Mouse (Mus musculus): ENCODE measurements around the gene Arf1.

The Arf1 gene

DNA sequence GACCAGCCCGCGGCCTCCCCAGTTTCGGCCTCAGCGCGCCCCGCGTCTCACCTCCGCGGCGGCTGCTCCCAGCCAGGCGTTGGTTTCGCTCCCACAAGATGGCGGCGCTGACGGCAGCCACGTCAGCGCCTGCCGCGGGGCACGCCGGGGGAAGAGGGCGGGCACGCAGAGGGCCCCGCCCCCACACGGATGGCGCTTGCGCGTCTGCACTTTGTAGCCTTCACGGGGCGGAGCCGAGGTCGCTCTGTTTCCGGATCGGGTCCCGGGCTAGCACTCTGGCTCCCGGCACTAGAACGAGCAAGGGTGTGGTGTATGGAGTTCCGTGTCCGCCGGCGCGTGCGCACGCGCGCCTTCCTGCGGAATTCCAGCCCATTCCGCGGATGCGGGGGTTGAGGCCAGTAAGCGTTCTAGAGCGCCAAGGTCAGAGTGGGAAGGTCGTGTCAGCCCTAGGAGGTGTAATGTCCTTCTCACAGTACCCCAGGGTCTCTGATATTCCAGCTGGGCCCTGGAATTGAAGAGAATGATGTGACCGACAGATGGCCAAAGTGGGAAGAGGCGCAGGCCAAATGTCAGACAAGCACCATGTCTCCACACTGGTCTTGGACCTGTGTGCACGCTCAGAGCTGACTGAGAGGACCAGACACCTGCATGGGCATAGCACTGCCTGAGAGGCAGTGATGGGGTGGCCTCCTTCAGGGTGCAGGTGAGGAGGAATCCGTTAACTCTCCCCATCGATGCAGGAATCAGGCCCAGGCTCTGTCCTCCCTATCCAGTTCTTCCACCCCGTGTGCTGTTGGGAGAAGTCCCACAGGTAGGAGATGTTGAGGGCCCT, at the start of gene Arf1:
Gene Arf1, minus strand, starts transcription at position 149 of the 832 bp plus-strand sequence.
- in situ Hi-C loops (cut with MboI) = no loop called here

DNA sequence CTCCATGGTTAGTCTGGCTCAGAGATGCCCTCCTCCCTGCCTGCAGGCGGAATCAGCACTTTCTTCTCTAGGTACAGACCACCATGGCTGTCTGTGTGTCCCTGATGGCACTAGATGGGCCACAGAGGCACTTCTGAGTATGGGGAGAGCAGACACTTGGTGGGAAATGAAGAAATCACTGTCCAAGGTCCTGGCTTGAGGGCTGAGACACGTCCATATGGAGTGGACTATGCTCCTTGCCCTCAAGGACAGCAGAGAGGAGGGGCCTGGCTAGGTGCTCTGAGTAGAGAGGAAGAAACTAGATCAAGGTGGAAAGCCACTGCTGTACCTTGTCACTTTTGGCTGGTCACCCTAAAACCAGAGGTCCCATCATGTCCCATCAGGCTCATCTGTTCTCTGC, 48.8 kb upstream of the Arf1 start:
- in situ Hi-C loops (cut with MboI) = no loop called here

DNA sequence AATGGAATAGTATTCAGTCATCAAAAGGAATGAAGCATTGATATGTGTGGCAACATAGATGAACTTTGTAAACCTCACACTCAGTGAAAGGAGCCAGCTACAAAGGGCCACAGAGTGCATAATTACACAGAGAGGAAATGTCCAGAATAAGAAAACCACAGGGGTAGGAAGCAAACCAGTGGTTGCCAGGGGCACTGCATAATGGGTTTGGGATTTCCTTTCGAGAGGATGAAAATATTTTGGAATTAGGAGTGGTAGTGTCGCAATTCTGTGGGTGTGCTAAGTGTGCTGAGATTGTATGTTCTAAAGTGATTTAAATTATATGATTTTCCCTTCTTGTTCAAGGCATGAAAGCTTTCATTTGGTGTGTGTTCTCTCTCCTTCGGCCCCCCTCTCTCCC, 46.1 kb upstream of the Arf1 start:
- in situ Hi-C loops (cut with MboI) = no loop called here

DNA sequence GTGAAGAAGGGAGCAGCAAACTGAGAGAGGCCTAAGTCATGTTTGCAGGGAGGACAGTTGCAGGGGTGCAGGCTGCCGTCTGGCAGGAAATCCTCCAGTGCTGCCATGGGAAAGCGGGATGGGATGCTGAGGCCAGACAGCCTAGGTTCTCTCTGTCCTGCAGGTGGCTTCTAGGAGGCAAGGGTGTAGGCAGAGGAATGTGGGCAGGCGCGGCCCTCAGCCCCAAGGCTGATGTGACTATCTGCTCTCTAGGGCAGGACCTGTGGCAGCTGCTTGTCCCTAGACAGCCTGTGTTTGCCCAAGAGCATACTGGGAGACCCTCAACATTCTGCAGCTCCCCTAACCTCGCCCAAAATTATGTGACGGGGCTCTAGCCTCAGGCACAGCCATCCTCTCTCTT, 38.7 kb upstream of the Arf1 start:
- in situ Hi-C loops (cut with MboI) = no loop called here

DNA sequence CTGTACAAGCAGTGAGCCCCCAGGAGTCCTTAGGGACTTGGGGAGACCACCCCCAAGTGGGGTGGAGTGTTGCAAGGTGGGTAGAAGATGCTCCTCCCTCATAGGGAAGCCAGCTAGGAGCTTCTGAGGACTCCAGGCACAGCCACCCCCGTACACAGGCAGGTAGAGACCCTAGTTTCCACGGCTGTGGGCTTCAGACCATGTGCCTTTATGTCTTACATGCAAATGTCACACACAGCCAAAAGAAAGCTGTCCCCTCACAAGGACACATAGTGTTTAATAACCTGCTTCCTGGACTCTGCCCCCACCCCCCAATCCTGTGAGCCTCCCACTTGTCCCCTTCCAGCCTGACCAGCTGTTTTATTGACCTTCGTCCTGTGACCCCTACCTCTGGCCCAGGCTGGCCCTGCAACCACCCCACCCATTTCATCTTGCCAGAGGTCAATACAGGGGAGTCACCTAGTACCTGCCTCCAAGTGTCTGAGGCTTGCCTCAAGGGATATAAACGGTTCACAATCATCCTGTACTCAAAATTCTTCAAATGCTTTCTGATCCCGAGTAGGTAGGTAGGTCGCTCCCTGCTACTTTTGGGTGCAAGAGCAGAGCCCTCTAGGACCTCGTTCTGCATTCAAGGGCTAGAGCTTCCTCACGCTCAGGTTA, 37.2 kb upstream of the Arf1 start:
- in situ Hi-C loops (cut with MboI) = no loop called here

DNA sequence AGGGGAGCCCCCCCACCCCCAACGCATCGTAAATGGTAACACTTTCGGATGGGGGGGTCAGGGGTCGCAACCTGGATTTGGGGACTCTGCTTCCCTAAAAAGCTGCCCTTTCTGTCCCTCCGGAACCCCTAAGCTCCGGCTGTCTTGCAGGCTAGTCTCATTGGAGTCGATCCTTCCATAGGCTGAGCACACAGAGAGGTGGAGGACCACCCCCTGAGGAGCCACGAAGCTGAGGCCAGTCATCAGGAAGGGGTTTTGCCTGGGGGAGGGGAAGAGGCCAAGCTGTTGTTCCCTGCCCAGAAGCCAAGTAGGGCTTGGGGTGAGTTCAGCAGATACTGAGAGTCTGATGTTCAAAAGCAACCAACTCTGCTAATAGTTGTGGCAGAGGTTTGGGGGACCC, 36.5 kb upstream of the Arf1 start:
- in situ Hi-C loops (cut with MboI) = no loop called here

DNA sequence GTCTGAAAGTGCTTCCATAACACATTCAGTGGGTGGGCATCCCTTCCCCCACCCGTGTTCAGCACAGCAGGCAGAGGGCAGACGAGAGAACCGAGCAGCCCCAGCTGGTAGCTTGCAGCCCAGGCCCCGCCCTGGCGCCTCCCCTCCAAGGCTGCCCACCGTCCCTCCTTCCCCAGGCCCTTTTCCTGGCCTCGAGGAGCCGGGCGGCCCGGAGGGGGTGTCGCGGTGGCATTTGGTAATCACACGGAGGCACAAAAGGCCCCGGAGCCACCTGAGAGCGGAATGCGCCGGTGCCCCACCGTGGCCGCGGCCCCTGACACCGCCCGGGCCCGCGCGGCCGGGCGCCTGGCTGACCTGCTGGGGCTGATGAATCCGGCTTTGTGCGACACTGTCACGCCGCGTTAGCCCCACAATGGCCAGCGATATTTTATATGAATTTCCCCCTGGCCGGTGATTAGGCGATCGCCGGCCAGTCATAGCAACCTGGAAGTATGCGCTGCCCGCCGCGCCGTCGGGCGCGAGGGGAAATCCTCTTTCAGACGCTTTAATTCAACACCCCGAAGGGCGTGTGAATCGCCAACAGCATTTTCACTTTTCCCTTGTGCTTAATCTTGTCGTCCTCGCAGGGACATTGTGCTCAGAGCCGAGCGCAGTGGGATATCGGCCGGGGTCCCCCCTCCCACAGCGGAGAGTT, 35.9 kb upstream of the Arf1 start:
- in situ Hi-C loops (cut with MboI) = no loop called here

DNA sequence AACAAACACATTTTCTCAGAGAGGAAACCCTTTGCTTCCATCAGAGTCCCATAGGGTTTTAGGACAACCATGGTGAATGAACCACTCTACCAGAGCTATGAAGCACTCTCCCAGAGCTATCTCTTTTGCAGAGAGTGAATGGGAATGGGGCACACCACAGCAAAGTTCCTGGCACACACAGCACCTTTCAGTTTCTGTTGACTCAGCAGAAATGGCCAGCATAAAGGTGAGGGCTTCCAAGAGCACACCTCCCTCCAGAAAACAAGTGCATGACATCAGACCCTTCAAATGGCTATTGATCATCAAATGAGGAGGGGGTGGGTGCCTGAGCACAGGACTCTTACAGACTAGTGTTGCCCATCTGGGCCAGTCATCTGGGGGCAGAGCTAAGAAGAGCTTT, 34.2 kb upstream of the Arf1 start:
- in situ Hi-C loops (cut with MboI) = no loop called here

DNA sequence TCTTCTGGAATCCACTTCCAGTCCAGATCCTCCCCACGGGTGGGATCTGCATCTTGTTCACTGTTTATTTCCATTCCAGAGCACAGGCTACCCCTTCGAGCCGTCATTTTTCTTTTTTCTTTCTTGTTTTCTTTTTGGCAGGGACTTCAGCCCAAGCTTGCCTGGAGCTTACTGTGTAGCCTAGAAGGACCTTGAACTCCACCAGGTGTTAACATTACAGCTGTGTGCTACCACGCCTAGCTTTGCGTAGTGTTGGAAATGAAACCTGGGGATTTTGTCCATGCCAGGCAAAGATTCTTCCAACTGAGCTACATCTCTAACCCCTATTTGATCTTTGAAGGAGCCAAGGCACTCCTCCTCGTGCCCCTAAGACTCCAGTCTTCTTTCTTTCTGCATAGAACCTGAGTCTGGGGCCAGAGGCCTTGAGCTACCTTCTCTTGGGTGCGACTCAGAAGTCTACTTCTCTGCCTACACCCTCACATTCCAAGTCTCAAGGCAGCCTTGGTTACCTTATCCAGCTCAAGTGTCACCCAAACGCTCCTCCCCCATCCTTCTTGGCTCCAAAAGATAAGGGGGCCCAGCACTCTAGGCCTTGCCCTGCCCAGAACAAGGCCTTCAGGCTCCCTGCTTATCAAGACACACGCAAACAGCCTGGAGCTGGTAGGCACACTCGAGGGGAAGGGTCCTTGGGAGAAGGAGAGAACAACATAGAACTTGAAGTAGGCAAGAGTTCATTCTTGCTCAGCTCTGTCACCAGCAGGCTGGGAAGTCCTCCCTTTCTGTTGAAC, 32.8 kb upstream of the Arf1 start:
- in situ Hi-C loops (cut with MboI) = no loop called here

DNA sequence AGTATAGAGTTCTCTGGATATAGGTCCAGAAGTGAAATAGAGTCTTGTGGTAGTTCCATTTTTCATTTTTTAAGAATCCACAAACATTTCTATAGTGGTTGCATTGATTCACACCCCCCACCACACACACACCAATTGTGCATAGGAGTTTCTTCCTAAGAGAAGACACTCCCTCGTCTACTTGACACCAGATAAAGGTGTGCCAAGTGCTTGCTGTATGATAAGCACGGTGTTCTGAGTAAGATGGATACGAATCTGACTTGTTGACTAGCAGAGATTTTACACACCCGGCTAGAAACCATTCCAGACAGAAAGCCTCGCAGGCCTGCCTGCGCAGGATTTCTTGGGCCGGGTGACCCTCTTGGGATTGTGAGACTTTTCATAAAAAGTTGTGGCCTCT, 31.6 kb upstream of the Arf1 start:
- in situ Hi-C loops (cut with MboI) = no loop called here

DNA sequence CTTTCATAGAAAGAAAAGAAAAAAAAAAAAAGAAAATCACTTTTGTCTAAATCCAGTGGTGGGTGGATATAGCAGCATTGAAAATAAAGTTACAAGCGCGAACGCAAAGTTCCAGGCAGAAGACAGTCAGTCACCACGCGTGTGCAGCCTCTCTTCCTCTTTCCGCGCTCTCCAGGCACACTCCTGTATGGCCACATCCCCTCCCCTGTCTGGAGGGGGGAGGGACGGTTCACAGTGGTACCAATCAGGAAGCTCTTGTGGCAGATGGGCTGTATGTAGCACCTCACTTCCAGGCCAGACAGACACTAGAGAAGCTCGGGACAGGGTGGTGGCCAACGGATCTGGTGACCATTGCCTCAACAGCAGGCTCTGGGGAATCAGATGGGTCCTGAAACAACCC, 20.0 kb upstream of the Arf1 start:
- in situ Hi-C loops (cut with MboI) = no loop called here

DNA sequence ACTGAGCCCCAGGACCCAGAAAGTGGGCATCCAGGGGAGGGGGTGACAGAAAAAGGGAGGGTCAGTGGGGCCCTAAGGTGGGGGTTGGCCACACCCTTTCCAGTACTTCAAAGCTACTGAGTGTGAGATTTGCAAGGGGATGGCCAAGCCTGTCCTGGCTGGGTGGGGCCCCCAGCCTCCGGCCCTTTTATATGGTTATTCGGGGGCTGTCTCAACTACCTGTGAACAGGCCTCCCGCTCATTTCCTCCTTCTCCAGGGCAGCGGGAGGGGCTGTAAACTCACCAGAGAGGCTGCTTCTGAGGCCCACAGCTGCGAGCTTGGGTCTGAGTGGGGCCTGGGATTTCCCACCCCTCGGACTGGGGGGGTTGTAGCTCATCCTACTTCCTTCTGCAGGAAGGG, 15.8 kb upstream of the Arf1 start:
- in situ Hi-C loops (cut with MboI) = no loop called here

DNA sequence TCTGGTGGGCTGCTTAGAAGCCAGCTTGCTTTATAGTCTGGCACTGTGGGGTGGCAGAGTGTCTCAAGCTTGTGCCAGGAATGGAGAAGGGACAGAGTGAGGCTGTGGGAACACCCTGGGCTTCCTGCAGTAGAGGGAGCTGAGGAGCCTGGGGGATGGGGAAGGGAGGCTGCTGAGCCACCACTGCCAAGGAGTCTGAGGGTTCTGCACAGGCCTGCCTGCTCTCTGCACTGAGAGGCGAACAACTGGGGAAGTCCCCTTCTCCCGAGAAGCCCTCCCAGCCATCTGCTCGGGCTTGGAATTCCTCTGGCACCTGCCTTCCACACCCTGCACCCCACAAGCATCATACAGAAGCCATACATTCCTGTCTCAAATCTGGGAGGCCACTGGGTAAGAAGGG, 13.8 kb upstream of the Arf1 start:
- in situ Hi-C loops (cut with MboI) = no loop called here

DNA sequence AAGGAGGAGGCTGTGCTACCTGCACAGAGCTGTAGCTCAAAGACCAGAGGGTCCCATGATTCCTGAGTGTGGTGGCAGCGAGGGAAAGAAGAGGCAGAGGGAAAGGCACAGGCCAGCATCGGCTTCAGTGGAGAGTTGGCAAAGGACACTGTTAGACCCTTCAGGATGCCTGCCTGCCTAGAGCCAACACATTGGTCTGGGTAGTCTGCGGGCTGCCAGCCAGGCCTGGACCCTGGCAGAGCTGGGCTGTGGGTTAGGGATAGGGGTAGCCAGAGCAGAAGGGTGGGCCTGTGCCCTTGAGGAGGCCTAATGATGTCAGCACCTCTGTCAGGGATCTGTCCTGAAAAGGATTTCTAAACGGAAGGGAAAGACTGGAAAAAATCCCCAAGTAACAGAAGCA, 11.7 kb upstream of the Arf1 start:
- in situ Hi-C loops (cut with MboI) = no loop called here

DNA sequence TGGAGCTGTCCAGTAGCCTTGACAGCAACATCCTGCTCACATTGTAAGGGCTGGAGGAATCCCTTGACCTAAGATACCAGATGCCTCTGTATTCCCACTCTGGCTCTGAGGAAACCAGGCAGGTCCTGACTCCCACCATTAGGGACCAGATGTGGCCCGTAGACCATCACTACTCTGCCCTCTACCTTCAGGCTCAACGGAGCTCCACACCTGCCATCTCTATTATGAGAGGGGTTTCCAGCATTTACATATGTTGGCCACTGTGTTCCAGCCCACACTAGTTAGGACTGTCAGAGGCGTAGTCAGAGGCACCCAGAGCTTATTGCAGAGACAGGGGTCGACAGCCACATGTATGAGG, 11.3 kb upstream of the Arf1 start:
- in situ Hi-C loops (cut with MboI) = no loop called here

DNA sequence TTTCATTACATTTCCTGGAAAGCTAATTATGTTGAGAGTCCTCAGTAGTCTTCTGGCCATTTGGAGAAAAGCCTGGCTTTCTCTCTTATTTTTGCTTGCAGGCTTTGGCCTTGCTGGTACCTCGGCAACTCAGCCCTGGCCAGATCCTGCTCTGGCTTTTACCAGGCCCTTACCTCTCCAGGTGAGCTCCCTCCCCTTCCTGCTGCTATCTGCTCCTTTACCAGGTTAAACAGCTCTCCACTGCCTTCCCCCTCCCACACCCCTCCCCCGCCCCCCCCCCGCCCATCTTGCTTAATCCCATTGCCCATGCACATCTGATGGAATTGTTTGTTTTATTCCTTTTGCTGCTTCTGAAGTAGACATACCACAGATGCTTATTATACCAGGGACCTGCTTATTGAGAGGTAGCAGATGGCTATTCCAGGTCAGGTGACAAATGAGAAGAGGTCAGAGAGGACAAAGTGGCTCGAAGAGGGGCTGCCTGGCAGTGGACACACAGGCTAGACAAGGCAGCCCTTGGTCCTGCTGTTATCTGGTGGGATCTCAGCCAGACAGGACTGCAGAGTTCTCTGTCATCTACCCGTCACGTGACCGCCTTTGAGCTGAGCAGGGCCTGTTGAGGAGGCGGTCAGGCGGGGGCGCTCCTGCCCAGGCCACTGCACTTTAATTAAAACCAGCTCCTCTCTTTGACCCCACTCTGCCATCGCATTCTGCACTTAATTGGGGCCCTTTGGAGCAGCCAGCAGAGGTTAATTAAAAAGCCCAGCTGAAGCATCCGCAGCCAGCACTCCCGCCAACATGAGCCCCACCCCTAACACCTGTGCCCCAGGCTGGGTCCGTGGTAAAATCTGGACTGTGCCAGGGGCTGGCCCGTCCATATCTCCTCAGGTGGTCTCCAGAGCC, 10.7 kb upstream of the Arf1 start:
- in situ Hi-C loops (cut with MboI) = no loop called here

DNA sequence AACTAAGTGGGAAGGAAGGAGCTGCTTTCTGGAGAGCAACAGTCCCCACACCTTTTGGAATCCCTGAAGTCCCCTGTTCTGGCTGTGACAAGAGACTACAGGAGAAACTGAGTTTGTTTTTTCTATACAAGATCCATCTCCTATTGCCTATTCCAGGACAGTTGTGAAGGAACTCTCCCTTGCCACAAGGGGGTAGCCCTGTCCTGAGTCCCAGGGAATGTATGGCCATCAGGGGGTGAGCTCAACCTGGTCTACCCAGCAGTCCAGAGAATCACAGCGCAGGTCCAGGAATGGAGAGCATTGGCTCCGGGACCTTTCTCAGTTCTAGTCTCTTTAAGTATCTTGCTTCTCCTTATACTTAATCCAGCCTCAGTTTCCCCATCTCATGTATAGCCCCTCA, 4.7 kb upstream of the Arf1 start:
- in situ Hi-C loops (cut with MboI) = no loop called here

DNA sequence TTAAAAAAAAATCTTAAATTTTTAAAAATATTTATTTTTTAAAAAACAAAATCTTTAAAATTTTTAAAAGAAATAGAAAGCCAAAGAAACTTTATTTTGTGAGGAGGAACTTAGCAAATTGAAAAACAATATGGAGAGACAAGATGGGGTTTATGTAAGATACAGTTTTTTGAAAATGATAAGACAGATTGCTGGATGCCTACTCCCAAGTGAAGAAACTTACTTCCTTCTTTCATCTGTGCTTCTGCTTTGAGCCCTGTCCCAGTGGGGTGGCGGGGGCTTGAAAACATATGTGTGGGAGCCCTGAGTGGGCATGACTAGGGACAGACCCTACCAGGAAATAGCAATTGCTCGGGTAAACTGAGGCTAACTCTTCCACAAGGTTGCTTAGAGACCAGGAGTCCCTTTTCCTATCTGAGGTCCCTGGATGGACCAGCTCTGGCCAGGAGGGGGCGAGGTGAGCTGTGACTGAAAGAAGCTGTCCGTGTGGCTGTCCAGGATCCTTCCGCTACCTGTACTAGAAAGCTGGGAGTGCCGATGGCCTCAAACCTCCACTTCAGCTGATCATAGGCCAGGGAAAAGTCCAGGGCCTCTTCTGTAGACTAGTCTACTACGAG, 2.2 kb upstream of the Arf1 start:
- in situ Hi-C loops (cut with MboI) = no loop called here

DNA sequence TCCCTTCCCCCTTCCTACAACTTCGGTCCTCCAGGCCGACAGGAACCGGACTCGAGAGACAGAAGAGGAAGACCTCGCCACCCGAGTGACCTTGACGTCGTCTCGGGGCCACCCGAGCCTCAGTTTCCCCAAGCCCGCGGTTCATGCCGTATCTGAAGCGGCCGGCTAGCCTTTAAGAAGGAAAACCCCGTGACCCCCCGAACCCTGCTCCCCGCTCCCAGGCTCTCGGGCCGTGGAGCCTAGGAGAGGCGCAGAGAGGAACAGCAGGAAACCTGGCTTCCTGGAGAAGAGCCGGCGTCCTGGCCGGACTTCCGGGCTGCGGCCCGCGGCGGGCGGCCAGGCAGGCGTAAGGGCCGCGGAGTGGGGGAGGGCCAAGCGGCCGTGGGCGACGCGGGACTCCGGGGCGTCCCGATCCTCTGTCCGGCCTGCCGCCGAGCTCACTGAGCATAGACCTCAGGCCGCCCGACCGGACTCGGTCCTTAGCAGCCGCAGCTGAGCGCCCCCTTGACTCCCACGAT, 407 bp downstream of the Arf1 start:
- in situ Hi-C loops (cut with MboI) = no loop called here

DNA sequence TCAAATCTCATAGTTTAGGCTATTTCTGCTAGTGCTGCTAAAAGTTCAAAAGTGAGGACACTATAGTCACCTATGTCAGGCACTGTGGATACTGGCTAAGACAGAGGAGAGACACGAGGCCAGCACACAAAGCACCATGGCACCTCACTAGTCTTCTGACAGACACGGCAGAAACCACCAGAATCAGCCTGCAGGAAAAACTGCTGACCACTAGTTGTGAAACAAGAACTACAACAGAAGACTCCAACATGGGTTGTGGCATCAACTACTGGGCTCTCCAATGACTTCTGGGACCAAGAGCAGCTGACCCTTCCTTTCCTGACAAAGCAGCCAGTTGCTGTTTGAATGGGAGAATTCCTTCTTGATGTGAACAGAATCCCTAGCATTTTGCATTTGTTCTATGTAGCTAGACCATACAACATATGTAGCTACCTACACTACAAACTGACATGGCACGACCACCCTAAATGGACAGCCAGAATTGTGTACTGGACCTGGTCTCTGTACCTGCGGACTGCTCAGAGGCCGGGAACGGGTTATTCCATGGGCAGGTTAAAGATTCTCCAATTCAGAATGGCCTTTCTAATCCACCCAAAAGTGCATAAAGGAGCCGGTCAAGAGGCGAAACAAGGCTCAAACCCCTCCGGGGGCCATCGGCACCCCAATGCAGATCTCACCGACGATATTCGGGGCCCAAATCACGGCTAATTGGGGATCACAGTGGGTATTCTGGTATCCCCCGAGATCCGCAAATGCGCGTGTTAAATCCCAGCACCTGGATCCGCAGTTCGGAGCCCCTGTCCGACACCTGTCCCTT, 1.1 kb downstream of the Arf1 start:
- in situ Hi-C loops (cut with MboI) = no loop called here

Measured in mature B cell (primary cell).